8 mouse cellular contexts compared by ENCODE assay signal in genomic region chr10:85101841-85102240, GRCm38 (mm10). TPM values are rescaled to one million over a fixed set of nuclear protein-coding genes. Genes with fewer than 3 reads are reported as not detected.
A peak's percentile ranks its signal among the peaks of the same experiment; 100 is the strongest.
DNase-seq lines count a peak whose midpoint lies in the region; ATAC-seq and TF ChIP-seq lines count a peak whose summit lies in the region.

No protein-coding gene starts in this region.

- peak overlapping the region; percentile 54 for H3K27ac ChIP-seq in ES-Bruce4 (ENCODE audit: insufficient read depth, low read length)
- H3K27ac ChIP-seq in hindbrain, embryonic 11.5 days (ENCODE audit: low read depth, low read length), result peak overlapping the region; percentile 68
- H3K27ac ChIP-seq in liver, embryonic 11.5 days (ENCODE audit: low read depth, low read length), result peak overlapping the region; percentile 94

- H3K4me3 ChIP-seq in ES-Bruce4 (ENCODE audit: low read depth, low read length), result peak overlapping the region; percentile 88
- H3K4me3 ChIP-seq in hindbrain, embryonic 11.5 days (ENCODE audit: low read depth, low read length), result peak overlapping the region; percentile 93
- H3K4me3 ChIP-seq in liver, embryonic 11.5 days (ENCODE audit: low read depth, low read length), result peak overlapping the region; percentile 88
- peak overlapping the region; percentile 85 for H3K4me3 ChIP-seq in myocyte

- H3ac ChIP-seq in myocyte (ENCODE audit: control insufficient read depth, insufficient read length), result peak overlapping the region; percentile 49

- ATAC-seq in hindbrain, embryonic 11.5 days (ENCODE audit: low FRiP score), result peak; percentile 31
- peak; percentile 44 for ATAC-seq in liver, embryonic 11.5 days (replicated peaks; ENCODE audit: low FRiP score)

- H3K79me2 ChIP-seq in myocyte (ENCODE audit: control insufficient read depth, insufficient read depth), result peaks cover 38% of the 10 kb centered on the region

- no peaks in the 10 kb centered on the region for H3K9me3 ChIP-seq in ES-Bruce4 (replicated peaks; ENCODE audit: control insufficient read depth, insufficient read depth, low read length, poor library complexity, severe bottlenecking)
- no peaks in the 10 kb centered on the region for H3K9me3 ChIP-seq in hindbrain, embryonic 11.5 days (ENCODE audit: control insufficient read depth, low read length)
- H3K9me3 ChIP-seq in liver, embryonic 11.5 days (ENCODE audit: control insufficient read depth, low read length), result no peaks in the 10 kb centered on the region

- TF ChIP-seq EP300 in ES-Bruce4 (IDR thresholded peaks at IDR 0.05; ENCODE audit: insufficient read depth, low read depth, low read length), result no peak

- intact Hi-C loops in gastrocnemius, postnatal 36 days (cut with DNase I), result no loop called here

- TF ChIP-seq POLR2A in ES-Bruce4 (IDR thresholded peaks at IDR 0.05; ENCODE audit: insufficient read depth, low read length), result no peak
- TF ChIP-seq POLR2A in myocyte (IDR thresholded peaks at IDR 0.05; ENCODE audit: insufficient read length, low read depth), result no peak

- WGBS in hindbrain, embryonic 11.5 days, result under 1% methylated on average over 10 of the region's 10 CpGs
- WGBS in liver, embryonic 11.5 days, result 0% methylated on average over 10 of the region's 10 CpGs

- no peak for TF ChIP-seq CTCF in ES-Bruce4 (IDR thresholded peaks at IDR 0.05; ENCODE audit: low read depth, low read length)

- H3K4me1 ChIP-seq in ES-Bruce4 (ENCODE audit: control insufficient read depth, insufficient read depth, low read length), result no peaks in the 10 kb centered on the region
- no peaks in the 10 kb centered on the region for H3K4me1 ChIP-seq in hindbrain, embryonic 11.5 days (replicated peaks; ENCODE audit: control insufficient read depth, insufficient read depth, low read length)
- peaks cover 10% of the 10 kb centered on the region for H3K4me1 ChIP-seq in liver, embryonic 11.5 days (replicated peaks; ENCODE audit: control insufficient read depth, insufficient read depth, low read length)

- H3K36me3 ChIP-seq in ES-Bruce4 (ENCODE audit: control insufficient read depth, insufficient read depth, low read length, poor library complexity, severe bottlenecking) (no peaks in the 10 kb centered on the region), myocyte (ENCODE audit: control insufficient read depth, insufficient read depth) (no peaks in the 10 kb centered on the region)
- no peaks in the 10 kb centered on the region for H3K36me3 ChIP-seq in hindbrain, embryonic 11.5 days (ENCODE audit: control insufficient read depth, insufficient read depth, low read length)
- no peaks in the 10 kb centered on the region for H3K36me3 ChIP-seq in liver, embryonic 11.5 days (ENCODE audit: control insufficient read depth, insufficient read depth, low read length)

- peak; percentile 8 for DNase-seq in gastrocnemius, postnatal 25 days
- no peak for DNase-seq in gastrocnemius, postnatal 36 days
- DNase-seq in embryo, embryonic 11 days, result peak; percentile 46
- DNase-seq in hindbrain, embryonic 11.5 days (ENCODE audit: low spot score), result no peak
- DNase-seq in liver, embryonic 11.5 days (ENCODE audit: low spot score), result no peak
- no peak for DNase-seq in yolk sac, embryonic 10.5 days (ENCODE audit: low spot score)

- peak overlapping the region; percentile 92 for H3K4me2 ChIP-seq in hindbrain, embryonic 11.5 days (replicated peaks; ENCODE audit: low read depth, low read length)
- H3K4me2 ChIP-seq in liver, embryonic 11.5 days, result peak overlapping the region; percentile 90
- peak overlapping the region; percentile 93 for H3K4me2 ChIP-seq in myocyte (ENCODE audit: low read depth)

- peak overlapping the region; percentile 70 for H3K9ac ChIP-seq in ES-Bruce4 (ENCODE audit: low read depth, poor library complexity, severe bottlenecking)
- peak overlapping the region; percentile 78 for H3K9ac ChIP-seq in hindbrain, embryonic 11.5 days (ENCODE audit: low read depth, low read length)
- peak overlapping the region; percentile 94 for H3K9ac ChIP-seq in liver, embryonic 11.5 days (ENCODE audit: low read depth, low read length)

- H3K27me3 ChIP-seq in ES-Bruce4 (ENCODE audit: control insufficient read depth, insufficient read depth, low read length, poor library complexity, severe bottlenecking) (no peaks in the 10 kb centered on the region), myocyte (ENCODE audit: control insufficient read depth, insufficient read depth, insufficient read length) (no peaks in the 10 kb centered on the region)
- H3K27me3 ChIP-seq in hindbrain, embryonic 11.5 days (ENCODE audit: control insufficient read depth, insufficient read depth, low read length), result no peaks in the 10 kb centered on the region
- no peaks in the 10 kb centered on the region for H3K27me3 ChIP-seq in liver, embryonic 11.5 days (replicated peaks; ENCODE audit: control insufficient read depth, insufficient read depth, low read length)

TF ChIP-seq in myocyte, 11 proteins besides CTCF, POLR2A, EP300 and RAD21:
- no peak for TF ChIP-seq SRF (IDR thresholded peaks at IDR 0.05; ENCODE audit: control insufficient read depth, insufficient read length, low read depth)
- TF ChIP-seq USF1 (IDR thresholded peaks at IDR 0.05; ENCODE audit: low read depth), result no peak
- TF ChIP-seq CEBPB (IDR thresholded peaks at IDR 0.05; ENCODE audit: insufficient read depth, poor library complexity, severe bottlenecking), result no peak
- no peak for TF ChIP-seq POLR2AphosphoS2 (IDR thresholded peaks at IDR 0.05; ENCODE audit: insufficient read length, low read depth)
- no peak for TF ChIP-seq E2F4 (IDR thresholded peaks at IDR 0.05; ENCODE audit: insufficient read depth)
- TF ChIP-seq MYOG (IDR thresholded peaks at IDR 0.05; ENCODE audit: control insufficient read depth in 1 of 3, insufficient read depth in 1 of 3, insufficient read length in 2 of 3, low read depth in 2 of 3), result no peak

RNA-seq across cellular contexts. Expression of gene Fhl4, which starts 0.5 kb away (rescaled TPM):
- under 1 TPM; 0.13 to 0.15 TPM for total RNA-seq in gastrocnemius, postnatal 25 days (2021)
- total RNA-seq in gastrocnemius, postnatal 36 days (2021), result under 1 TPM; 0.12 to 0.31 TPM
- 0.96 and 2.0 TPM in 2 replicates for polyA plus RNA-seq in ES-Bruce4 (2011; ENCODE audit: insufficient read depth, insufficient read length, low read depth, missing spikeins)
- polyA plus RNA-seq in hindbrain, embryonic 11.5 days (2014; fragmentation: Nextera tagmentation; extraction: Ambion mirVana), result 2.0 and 2.6 TPM in 2 replicates
- polyA plus RNA-seq in liver, embryonic 11.5 days (2014; fragmentation: Nextera tagmentation; extraction: Ambion mirVana), result 0.44 and 1.3 TPM in 2 replicates
- 0.24 TPM for polyA plus RNA-seq in myocyte (2012; fragmentation: generic; extraction: Trizol)

RNA-seq across cellular contexts. Expression of gene Tmem263, which starts 0.6 kb away (rescaled TPM):
- 10 to 100 TPM in 1 of 2 experiments, 1 to 10 TPM in 1; 9.9 to 11.2 TPM for total RNA-seq in gastrocnemius, postnatal 25 days (2021)
- 10 to 100 TPM in 1 of 2 experiments, 1 to 10 TPM in 1; 8.9 to 10.3 TPM for total RNA-seq in gastrocnemius, postnatal 36 days (2021)
- polyA plus RNA-seq in ES-Bruce4 (2011; ENCODE audit: insufficient read depth, insufficient read length, low read depth, missing spikeins) (22.8 and 24.0 TPM in 2 replicates), myocyte (2012; fragmentation: generic; extraction: Trizol) (12.6 TPM)
- polyA plus RNA-seq in hindbrain, embryonic 11.5 days (2014; fragmentation: Nextera tagmentation; extraction: Ambion mirVana), result 59.5 and 67.6 TPM in 2 replicates
- polyA plus RNA-seq in liver, embryonic 11.5 days (2014; fragmentation: Nextera tagmentation; extraction: Ambion mirVana), result 45.5 and 45.8 TPM in 2 replicates

RNA-seq across cellular contexts. Expression of gene Mterf2, which starts 26.0 kb away (rescaled TPM):
- 10 to 100 TPM; 10.4 to 12.9 TPM for total RNA-seq in gastrocnemius, postnatal 25 days (2021)
- total RNA-seq in gastrocnemius, postnatal 36 days (2021), result 10 to 100 TPM in 1 of 2 experiments, 1 to 10 TPM in 1; 8.4 to 14.9 TPM
- polyA plus RNA-seq in ES-Bruce4 (2011; ENCODE audit: insufficient read depth, insufficient read length, low read depth, missing spikeins) (11.3 and 17.3 TPM in 2 replicates), myocyte (2012; fragmentation: generic; extraction: Trizol) (3.9 TPM)
- 35.7 and 37.4 TPM in 2 replicates for polyA plus RNA-seq in hindbrain, embryonic 11.5 days (2014; fragmentation: Nextera tagmentation; extraction: Ambion mirVana)
- polyA plus RNA-seq in liver, embryonic 11.5 days (2014; fragmentation: Nextera tagmentation; extraction: Ambion mirVana), result 14.9 and 16.2 TPM in 2 replicates

Comparison
In these comparisons a context has a peak if more than half of its experiments do, and no peak if none do; other contexts are left out.
1. DNase-seq: peak in gastrocnemius, postnatal 25 days (single experiment) and embryo, embryonic 11 days (single experiment); none in gastrocnemius, postnatal 36 days (0 of 2), hindbrain, embryonic 11.5 days (single experiment), liver, embryonic 11.5 days (single experiment) and yolk sac, embryonic 10.5 days (single experiment).
2. Peak in every context shown above with its lines, with median percentiles within 50 percentile points of each other: H3K27ac ChIP-seq, H3K4me3 ChIP-seq, H3K9ac ChIP-seq and H3K4me2 ChIP-seq.